Mouse (Mus musculus) embryonic facial prominence, embryonic 13.5 days (tissue): ENCODE measurements around the gene Cdhr1. TPM values are rescaled to one million over a fixed set of nuclear protein-coding genes. Genes with fewer than 3 reads are reported as not detected.
"Not testable (repeated sequence)": the region's sequence is repeated elsewhere in the genome, so short reads cannot be mapped to it uniquely, and the experiment has no call there.

Experiments
- ATAC-seq: fragments of 200-750 bp; cut with Nextera tagmentation; 2 replicates; pipeline ENCODE4 v1.8.0; 2017; ENCODE audit warnings: low read depth; ENCODE audit not compliant: insufficient number of reproducible peaks, insufficient read depth, low FRiP score, low TSS enrichment
- H3K27ac ChIP-seq: fragments of 300-500 bp; sonication (generic); 2 replicates; pipeline ENCODE4 v1.5.1; 2015; ENCODE audit warnings: moderate library complexity, mild to moderate bottlenecking, inconsistent platforms
- H3K27me3 ChIP-seq: fragments of 300-500 bp; sonication (generic); 2 replicates; pipeline ENCODE4 v1.6.1; 2015; ENCODE audit warnings: mild to moderate bottlenecking, inconsistent platforms
- H3K36me3 ChIP-seq: fragments of 300-500 bp; sonication (generic); 2 replicates; pipeline ENCODE4 v1.6.1; 2015; ENCODE audit warnings: mild to moderate bottlenecking, inconsistent platforms
- H3K4me1 ChIP-seq: fragments of 300-500 bp; sonication (generic); 2 replicates; pipeline ENCODE4 v1.6.1; 2015; ENCODE audit warnings: inconsistent platforms
- H3K4me2 ChIP-seq: fragments of 300-500 bp; sonication (generic); 2 replicates; pipeline ENCODE4 v1.6.1; 2015; ENCODE audit warnings: moderate library complexity, mild to moderate bottlenecking, inconsistent platforms
- H3K4me3 ChIP-seq: fragments of 300-500 bp; sonication (generic); 2 replicates; pipeline ENCODE4 v1.5.1; 2015; ENCODE audit warnings: mild to moderate bottlenecking, inconsistent platforms
- H3K9ac ChIP-seq: fragments of 300-500 bp; sonication (generic); 2 replicates; pipeline ENCODE4 v1.6.1; 2015; ENCODE audit warnings: mild to moderate bottlenecking, inconsistent platforms
- H3K9me3 ChIP-seq: fragments of 300-500 bp; sonication (generic); 2 replicates; pipeline ENCODE4 v1.6.1; 2016; ENCODE audit warnings: inconsistent platforms
- WGBS: fragments of 180-500 bp; shearing (Covaris S2); methylation state at CpG from one replicate; pipeline ENCODE4 v1.1.7; 2015; ENCODE audit warnings: mixed read lengths; 5-methylcytosine and 5-hydroxymethylcytosine counted together
- polyA plus RNA-seq: library from polyadenylated mRNA; unstranded; fragments of >200 nt; fragmentation: Nextera tagmentation; extraction: Ambion mirVana; gene quantifications from 2 replicates; pipeline ENCODE4 v1.2.1, GENCODE M21; 2015

Gene Cdhr1
- polyA plus RNA-seq: 0.60 and 1.3 TPM in 2 replicates

DNA sequence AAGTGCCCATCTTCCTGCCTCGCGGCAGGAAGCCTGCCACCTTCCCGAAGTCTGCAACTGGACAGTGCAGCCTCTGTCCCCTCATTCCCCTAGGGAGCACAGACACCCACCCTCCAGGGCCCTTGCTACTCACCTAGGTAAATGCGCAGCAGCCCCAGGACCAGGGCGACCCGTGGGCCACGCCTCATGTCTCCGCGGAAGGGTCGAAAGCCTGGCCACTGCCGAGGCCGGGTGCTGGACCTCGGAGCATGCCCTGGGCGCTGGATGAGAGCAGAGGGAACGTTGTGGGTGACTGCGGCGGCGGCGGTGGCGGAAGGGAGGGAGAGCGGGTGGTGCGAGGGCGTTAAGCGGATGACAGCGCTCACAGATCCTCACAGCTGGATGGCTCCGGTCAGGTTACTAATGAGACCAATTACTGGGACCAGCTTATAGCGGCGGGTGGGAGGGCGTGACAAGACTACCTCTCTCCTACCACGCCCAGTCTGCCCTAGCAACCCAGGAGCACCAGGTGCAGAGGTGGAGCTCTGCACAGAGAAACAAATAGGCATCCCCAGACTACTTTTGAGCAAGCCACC, at the start of gene Cdhr1:
Gene Cdhr1 (minus strand): TSS at position 392 of the 575 bp plus-strand sequence.
- Histone ChIP-seq H3K4me2 (peak within 1 kb of the TSS; percentile 57), H3K36me3 (no peaks in the 10 kb centered on the region), H3K9me3 (no peaks in the 10 kb centered on the region), H3K9ac (peak within 1 kb of the TSS; percentile 55; the same call in 1 of the 2 replicates), H3K27me3 (peaks cover 43% of the 10 kb centered on the region), H3K4me3 (peak within 1 kb of the TSS; percentile 31), H3K27ac (no peak within 1 kb of the TSS), H3K4me1 (peaks cover 6% of the 10 kb centered on the region)
- WGBS: under 1% methylated on average over 30 of the region's 30 CpGs
- ATAC-seq: peak; percentile 72

DNA sequence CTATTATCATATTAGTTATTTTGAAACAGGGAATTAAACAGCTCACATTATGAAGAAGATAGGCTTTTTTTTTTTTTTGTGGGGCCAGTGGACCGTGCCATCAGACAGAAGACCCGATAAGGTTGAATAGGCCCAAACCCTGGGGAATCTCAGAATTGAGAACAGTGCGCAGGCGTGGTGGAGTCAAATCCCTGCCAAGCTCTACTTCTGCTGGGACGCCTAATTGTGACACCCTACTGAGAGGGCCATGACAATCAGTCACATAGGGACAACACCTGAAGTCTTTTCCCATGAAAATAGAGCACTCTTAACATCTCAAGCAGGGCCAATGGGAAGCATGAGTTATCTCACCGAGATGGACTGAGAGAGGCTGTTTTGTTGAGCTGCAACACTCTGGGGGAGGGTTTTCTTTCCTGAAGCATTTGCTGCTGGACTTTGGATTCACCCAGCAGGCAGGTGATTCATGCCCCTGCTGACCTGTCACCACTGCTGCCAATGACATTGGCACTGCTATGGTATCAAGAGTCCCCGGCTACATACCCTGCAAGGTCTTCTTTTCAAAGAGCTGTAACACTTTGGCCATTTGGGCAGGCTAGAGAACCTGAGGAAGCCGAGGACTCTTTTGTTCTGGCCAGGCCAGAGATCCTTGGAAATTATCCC, 41.0 kb upstream of the Cdhr1 start:
- ATAC-seq: no peak
- Histone ChIP-seq H3K4me3 (no peak overlapping the region), H3K4me1 (peaks cover 2% of the 10 kb centered on the region; the same call in 1 of the 2 replicates), H3K9me3 (no peaks in the 10 kb centered on the region), H3K27me3 (no peaks in the 10 kb centered on the region), H3K27ac (no peak overlapping the region), H3K4me2 (no peak overlapping the region), H3K9ac (no peak overlapping the region), H3K36me3 (no peaks in the 10 kb centered on the region)
- 66% methylated on average over 8 of the region's 8 CpGs for whole genome bisulfite sequencing

GRCm38 (mm10) chr14:37137596-37137995, 39.4 kb upstream of the Cdhr1 start:
- not testable (repeated sequence) for H3K9me3 ChIP-seq, H3K4me2 ChIP-seq, H3K36me3 ChIP-seq, H3K27ac ChIP-seq, H3K4me3 ChIP-seq, ATAC-seq, H3K4me1 ChIP-seq, H3K27me3 ChIP-seq, H3K9ac ChIP-seq
- WGBS: 68% methylated on average over 3 of the region's 3 CpGs

- H3K9ac ChIP-seq: no peak overlapping the region
- no peak overlapping the region for H3K27ac ChIP-seq
- ATAC-seq: no peak
- H3K4me3 ChIP-seq: no peak overlapping the region
- peaks cover 17% of the 10 kb centered on the region for H3K36me3 ChIP-seq
- WGBS: 86% methylated on average over 4 of the region's 4 CpGs
- no peaks in the 10 kb centered on the region for H3K9me3 ChIP-seq
- H3K4me1 ChIP-seq: peaks cover 4% of the 10 kb centered on the region; the same call in 1 of the 2 replicates
- no peaks in the 10 kb centered on the region for H3K27me3 ChIP-seq
- H3K4me2 ChIP-seq: no peak overlapping the region
These were observed 38.0 kb upstream of the Cdhr1 start for GRCm38 (mm10) chr14:37136110-37136509.

GRCm38 (mm10) chr14:37135671-37136070, 37.5 kb upstream of the Cdhr1 start:
- no peak for ATAC-seq
- H3K9me3 ChIP-seq: no peaks in the 10 kb centered on the region
- peaks cover 21% of the 10 kb centered on the region for H3K36me3 ChIP-seq
- no peak overlapping the region for H3K27ac ChIP-seq
- H3K27me3 ChIP-seq: no peaks in the 10 kb centered on the region
- peak overlapping the region; percentile 70 for H3K4me3 ChIP-seq
- H3K4me1 ChIP-seq: peaks cover 4% of the 10 kb centered on the region; the same call in 1 of the 2 replicates
- 2% methylated on average over 10 of the region's 10 CpGs for WGBS
- peak overlapping the region; percentile 67 for H3K4me2 ChIP-seq
- H3K9ac ChIP-seq: peak overlapping the region; percentile 83

DNA sequence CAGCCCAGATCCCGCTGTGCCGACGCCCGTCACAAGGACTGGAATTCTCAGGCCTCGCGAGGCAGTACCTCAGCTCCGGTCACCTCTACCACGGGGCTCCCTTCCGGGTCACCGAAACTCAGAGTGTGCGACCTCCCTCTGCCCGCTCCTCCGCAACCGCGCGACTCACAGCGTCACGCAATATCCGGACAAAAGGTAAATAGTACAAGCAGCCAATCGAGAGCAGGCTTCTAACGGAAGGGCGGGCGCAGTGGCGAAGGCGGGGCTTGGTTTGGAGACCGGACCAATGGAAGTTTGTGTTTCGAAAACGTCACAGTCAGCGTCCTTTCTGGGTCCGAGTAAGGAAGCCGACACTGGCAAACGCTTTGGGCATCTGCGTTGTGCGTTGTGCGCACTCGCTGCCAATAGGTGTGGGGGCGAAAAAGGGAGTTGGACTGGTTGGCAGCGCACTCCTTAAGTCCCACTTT, 37.0 kb upstream of the Cdhr1 start, which contains the start of gene Ghitm:
Gene Ghitm (minus strand): TSS at position 146 of the 467 bp plus-strand sequence.
- Histone ChIP-seq H3K4me2 (peak within 1 kb of the TSS; percentile 67), H3K4me1 (peaks cover 4% of the 10 kb centered on the region; the same call in 1 of the 2 replicates), H3K36me3 (peaks cover 26% of the 10 kb centered on the region), H3K9me3 (no peaks in the 10 kb centered on the region), H3K4me3 (peak within 1 kb of the TSS; percentile 70), H3K27ac (peak within 1 kb of the TSS; percentile 80), H3K9ac (peak within 1 kb of the TSS; percentile 83), H3K27me3 (no peaks in the 10 kb centered on the region)
- peak; percentile 97 for ATAC-seq
- under 1% methylated on average over 38 of the region's 38 CpGs for WGBS

DNA sequence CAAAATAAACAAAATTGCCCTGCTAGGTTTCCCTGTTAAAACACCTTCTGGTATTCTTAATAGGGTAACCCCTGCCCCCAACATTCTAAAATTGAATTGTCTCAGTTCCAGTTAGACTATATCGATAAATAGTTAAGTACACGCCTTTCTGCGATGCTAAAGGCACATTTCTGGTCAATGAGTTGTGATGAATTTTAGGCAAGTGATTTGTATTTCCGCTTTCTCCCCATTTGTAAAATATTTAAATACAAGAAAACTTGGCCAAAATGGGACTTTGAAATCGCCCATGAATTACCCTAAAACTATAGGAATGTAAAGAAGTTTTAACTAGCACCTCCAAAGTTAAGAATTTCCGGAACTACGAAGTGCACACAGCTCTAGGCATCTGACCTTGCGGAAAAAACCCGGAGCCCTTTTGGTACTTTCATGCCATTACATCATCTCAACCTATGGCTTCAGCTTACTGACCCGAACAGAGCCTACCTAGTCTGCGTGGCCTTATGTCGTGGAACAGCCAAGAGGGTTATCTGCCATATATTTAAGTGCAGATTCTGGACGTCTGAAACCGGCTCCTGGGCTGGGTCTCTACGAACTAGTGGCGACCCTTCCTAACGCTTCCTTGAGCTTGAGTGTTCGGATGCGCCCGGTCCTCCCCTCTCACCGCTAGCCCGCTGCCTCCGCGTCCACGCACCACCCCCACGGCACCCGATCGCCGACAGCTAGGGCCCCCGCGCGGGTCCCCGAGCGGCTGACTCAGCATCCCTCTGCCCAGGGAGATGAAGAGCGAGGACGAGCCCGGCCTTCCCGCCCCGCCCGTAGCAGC, 36.4 kb upstream of the Cdhr1 start:
- peak overlapping the region; percentile 70 for H3K4me3 ChIP-seq
- H3K36me3 ChIP-seq: peaks cover 30% of the 10 kb centered on the region
- H3K27me3 ChIP-seq: no peaks in the 10 kb centered on the region

GRCm38 (mm10) chr14:37127652-37128051, 29.5 kb upstream of the Cdhr1 start:
- H3K27me3 ChIP-seq: no peaks in the 10 kb centered on the region
- H3K4me2 ChIP-seq: no peak overlapping the region
- H3K9me3 ChIP-seq: no peaks in the 10 kb centered on the region
- WGBS: 47% methylated on average over 4 of the region's 4 CpGs
- no peak overlapping the region for H3K9ac ChIP-seq
- H3K36me3 ChIP-seq: peaks cover 81% of the 10 kb centered on the region
- H3K27ac ChIP-seq: no peak overlapping the region
- no peak for ATAC-seq
- no peaks in the 10 kb centered on the region for H3K4me1 ChIP-seq
- H3K4me3 ChIP-seq: no peak overlapping the region

More for the DNA sequence above, 36.4 kb upstream of the Cdhr1 start:
- peak; percentile 8; the same call in 1 of the 2 replicates for ATAC-seq
- H3K9ac ChIP-seq: peak overlapping the region; percentile 83
- 1% methylated on average over 40 of the region's 40 CpGs for WGBS
- no peaks in the 10 kb centered on the region for H3K9me3 ChIP-seq
- peaks cover 4% of the 10 kb centered on the region; the same call in 1 of the 2 replicates for H3K4me1 ChIP-seq
- peak overlapping the region; percentile 67 for H3K4me2 ChIP-seq
- H3K27ac ChIP-seq: peak overlapping the region; percentile 80

DNA sequence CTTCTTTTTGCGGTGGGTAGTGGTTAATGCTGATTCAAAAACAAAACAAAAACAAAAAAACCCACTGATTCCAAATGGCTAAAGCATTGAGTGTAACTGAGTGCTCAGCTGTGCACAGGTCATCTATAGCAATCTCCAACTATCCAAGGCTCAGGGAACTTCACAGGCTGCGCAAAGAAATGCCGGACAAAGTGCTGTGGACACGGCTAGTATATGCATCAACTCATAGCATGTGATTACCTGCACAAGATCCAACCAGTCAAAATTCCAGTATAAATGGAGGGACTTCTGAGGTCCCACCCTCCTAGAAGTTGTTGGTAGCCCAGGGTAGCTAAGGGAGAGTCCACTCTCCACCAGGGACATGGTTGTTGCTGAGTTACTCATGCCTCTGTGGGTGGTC, 21.1 kb upstream of the Cdhr1 start:
- Histone ChIP-seq H3K9me3 (no peaks in the 10 kb centered on the region), H3K27ac (no peak overlapping the region), H3K4me1 (no peaks in the 10 kb centered on the region), H3K9ac (no peak overlapping the region), H3K4me3 (no peak overlapping the region), H3K36me3 (peaks cover 36% of the 10 kb centered on the region), H3K4me2 (no peak overlapping the region), H3K27me3 (no peaks in the 10 kb centered on the region)
- 93% methylated on average over 4 of the region's 4 CpGs for WGBS
- no peak for ATAC-seq

DNA sequence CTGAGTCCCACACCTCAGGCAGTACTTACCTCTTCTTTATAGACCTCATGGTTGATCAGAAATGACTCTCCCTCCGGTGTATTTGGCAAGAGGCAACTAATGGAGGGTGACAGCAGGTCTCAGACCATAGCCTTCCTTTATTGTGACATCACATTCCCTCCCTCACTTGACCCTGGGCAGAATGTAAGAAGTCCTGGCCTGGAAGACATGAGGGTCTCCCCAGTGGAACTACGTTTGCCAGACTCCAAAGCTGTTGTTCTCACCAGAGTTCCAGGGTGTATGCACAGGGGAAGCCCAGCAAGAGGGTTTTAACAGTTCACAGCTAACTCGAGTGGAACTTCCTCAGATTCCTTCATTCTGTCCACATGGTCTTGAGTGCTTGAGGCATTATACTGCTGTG, 15.8 kb upstream of the Cdhr1 start, which contains the start of gene 2610528A11Rik:
Gene 2610528A11Rik (minus strand): TSS at position 101 of the 400 bp plus-strand sequence.
- no peaks in the 10 kb centered on the region for H3K4me1 ChIP-seq
- no peaks in the 10 kb centered on the region for H3K9me3 ChIP-seq
- H3K9ac ChIP-seq: no peak within 1 kb of the TSS
- no peaks in the 10 kb centered on the region for H3K27me3 ChIP-seq
- H3K36me3 ChIP-seq: no peaks in the 10 kb centered on the region
- no peak within 1 kb of the TSS for H3K4me3 ChIP-seq
- no peak for ATAC-seq
- H3K4me2 ChIP-seq: no peak within 1 kb of the TSS
- H3K27ac ChIP-seq: no peak within 1 kb of the TSS
- 72% methylated on average over 3 of the region's 3 CpGs for whole genome bisulfite sequencing

DNA sequence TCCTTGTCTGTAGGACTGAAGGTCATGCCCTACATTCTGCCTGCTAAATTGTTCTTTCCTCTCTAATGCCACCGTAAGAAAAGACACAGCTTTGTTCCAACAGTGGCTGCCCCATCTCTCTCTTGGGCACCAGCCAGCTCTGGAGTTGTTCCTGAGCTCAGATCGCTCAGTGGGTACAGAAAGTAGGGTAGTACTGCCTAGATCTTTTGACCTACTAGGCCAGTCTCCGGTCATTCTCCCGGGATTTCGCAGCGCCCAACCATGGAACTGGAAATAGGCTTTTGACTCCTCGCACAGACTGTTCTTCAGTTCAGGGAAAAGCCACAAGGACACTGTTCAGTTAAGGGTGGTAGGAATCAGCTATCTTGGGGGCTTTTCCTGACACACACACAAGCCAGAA, 14.8 kb upstream of the Cdhr1 start:
- Histone ChIP-seq H3K4me1 (no peaks in the 10 kb centered on the region), H3K27me3 (no peaks in the 10 kb centered on the region), H3K9me3 (no peaks in the 10 kb centered on the region), H3K36me3 (no peaks in the 10 kb centered on the region), H3K9ac (no peak overlapping the region), H3K4me2 (no peak overlapping the region), H3K27ac (no peak overlapping the region), H3K4me3 (no peak overlapping the region)
- WGBS: 88% methylated on average over 7 of the region's 7 CpGs
- ATAC-seq: no peak
